Mouse (Mus musculus) thymus, postnatal 4 days (tissue): Measurements from ENCODE around the gene Pcdh9.

Experiments used
- DNase-seq: peaks from one replicate; pipeline ENCODE4 v3.0.0; 2021

Pcdh9 gene

DNA sequence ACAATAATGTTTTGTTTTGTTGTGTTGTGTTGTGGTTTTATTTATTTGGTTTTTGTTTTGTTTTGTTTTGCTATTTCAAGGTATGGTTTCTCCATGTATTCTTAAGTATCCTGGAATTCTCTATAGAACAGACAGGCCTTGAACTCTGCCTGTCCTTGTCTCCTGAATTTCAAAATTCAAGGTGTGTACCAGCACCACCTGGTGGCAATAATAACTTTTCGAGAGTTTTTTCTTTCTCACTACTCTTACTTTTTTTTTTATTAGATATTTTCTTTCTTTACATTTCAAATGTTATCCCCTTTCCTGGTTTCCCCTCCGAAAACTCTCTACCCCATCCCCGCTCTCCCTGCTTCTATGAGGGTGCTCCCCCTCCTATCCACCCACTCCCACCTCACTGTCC, 536.3 kb downstream of the Pcdh9 start:
- no peak for DNase-seq

DNA sequence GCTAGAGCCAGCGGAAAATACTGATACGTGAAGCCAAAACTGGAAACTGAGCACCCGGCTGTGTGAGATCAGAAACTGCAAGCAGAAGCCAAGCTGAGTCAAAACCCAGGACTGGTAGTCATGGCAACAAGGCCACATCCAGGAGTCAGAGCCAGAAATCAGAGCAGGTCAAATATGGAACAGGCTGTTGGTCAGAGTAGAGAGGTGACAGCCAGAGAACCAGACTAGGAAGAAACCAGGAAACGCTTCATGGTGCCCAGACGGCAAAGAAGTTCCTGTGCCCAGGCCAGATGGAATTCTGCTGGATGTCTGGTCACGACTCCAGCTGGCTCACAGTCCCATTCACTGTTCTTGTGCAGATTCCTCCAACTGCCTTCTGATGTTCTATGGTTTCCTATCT, 539.6 kb downstream of the Pcdh9 start:
- no peak for DNase-seq

DNA sequence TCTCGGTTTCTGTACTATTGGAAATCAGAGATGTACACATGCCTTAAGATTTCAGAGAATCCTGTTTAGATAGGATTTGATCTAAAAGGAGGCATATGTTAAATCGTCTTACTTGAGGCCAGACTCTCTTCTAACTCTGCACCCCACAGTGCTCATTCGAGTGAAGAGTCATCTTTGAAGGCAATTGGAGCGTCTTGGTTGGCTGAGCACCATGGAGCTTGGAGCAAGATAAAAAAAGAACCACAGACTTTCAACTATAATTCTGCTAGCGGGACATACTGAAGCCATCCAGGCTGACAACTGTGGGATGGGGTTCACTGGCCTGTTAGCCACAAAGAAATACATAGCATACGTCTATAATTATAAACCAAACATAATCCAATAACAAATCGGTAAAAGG, 541.3 kb downstream of the Pcdh9 start:
- DNase-seq, result no peak

DNA sequence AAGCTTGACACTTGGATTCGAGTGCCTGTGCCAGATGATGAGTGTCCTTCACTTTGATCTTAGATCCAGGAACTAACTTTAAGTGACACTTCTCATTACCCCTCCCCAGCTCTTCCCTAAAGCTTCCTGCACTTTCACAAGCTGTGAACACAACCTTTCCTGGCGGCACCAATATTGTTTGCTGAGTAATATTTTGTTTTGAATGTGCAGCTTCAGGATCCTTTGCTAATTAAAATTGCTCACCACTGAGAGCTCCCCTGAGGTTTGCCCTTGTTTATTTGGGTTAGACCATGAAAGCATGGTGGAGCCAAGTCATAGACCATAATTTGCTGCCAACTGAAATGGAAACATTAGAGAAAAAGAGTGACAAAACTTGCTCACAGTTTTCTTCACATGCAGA, 543.4 kb downstream of the Pcdh9 start:
- DNase-seq, result no peak

DNA sequence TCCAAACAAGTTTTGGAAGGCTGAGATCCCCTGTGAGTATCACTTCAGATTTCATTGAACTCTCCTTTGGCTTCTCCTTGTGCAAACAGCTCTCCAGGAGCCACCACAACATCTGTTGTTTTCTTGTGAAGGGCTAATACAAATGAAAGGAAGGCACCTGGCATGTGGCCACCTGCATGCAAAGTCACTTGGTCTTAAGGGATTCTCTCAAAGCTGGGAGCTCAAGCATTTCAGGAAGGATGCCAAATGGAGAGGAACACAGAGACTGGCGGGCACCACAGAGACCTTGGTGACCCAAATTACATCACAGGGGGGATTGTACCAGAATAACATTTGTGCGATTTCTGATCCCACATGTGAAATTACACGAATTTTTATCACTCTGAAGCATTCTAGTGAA, 547.7 kb downstream of the Pcdh9 start:
- DNase-seq, result no peak

DNA sequence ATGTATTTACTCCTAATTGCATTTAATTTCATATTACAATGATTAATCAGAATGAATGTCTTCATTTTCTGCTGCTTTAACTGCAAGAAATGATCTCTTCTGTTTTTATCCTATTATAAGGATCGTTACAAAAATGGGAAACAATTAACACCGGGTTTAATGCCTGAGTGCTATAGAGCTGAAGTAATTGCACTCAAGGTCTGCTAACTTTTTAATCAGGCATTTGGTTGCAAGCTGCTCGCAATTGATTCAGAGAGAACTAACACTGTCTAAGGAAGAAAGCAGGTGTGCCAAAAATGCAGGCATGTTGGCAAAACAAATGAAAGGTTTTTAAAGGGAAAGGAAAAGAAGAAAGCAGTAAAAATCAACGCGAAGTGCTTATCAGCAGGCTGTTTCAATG, 549.1 kb downstream of the Pcdh9 start:
- DNase-seq, result no peak

DNA sequence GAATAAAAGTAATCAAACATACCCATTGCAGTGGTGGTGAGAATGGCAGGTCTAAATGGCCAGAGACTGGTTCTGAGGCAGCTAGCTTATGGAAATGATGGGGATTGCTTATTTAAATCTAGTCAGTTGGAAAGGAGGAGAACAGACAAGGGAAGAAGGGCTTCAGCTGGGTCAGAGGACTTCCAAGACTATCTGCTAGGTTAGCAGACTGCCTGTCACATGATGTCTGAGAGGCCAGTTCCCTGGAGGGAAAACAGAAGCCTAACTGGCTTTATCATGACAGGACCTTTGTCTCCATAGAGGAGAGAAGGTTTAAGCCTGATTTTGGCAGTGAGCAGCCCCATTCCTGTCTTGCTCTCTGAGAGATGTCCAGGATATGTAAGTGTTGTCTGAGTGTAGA, 561.2 kb downstream of the Pcdh9 start:
- no peak for DNase-seq

DNA sequence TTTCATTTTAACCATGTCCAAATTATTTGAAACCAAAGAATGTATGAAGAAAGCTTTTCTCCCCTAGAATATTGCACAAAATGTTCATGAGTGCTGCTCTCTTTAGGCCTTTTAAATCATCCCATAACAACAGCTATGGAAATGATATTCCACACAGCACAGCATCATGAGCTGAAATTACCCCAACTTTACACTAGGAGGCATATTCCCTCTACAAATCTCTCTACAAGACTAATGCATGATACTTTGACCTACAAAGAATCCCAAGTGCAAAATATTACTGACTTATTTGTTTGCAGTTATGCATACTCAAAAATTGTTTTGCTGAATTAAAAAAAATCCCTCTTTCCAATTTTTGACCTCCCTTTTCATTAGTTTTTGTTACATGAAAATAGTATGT, 573.1 kb downstream of the Pcdh9 start:
- no peak for DNase-seq

DNA sequence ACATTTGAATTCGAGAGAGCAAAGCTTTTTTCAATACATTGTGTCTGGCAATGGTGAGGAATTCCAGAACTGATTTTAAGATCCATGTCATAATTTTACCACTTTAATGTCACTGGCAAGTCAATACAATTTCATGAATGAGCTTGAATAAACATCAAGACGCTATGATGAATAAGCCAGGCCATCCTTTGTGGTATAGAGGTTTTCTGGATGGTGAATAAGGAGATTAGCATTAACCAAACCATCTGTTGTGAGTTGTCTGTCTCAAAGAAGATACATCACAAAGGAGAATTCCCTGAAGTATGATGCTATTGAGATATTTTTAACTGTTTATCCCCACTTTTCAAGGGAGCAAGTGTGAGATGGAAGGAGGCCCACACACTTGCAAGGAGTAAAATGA, 602.1 kb downstream of the Pcdh9 start:
- DNase-seq, result no peak

DNA sequence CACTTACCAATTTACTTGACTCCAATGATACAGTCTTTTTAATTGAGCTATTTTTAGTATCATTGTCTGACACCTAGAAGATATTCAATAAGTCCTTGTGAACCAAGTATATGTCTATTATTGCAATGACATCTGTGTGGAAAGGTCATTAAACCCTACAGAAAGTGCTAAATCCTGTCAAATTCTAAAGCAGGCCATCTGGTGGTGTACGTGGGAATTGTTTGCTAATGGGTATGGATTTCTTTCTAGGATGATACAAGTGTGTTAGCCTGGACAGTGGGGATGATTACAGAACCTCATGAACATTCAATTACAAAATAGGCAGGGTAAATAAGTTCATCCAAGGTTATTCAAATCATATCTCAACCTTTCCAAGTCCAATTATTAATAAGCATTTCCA, 602.8 kb downstream of the Pcdh9 start:
- no peak for DNase-seq

DNA sequence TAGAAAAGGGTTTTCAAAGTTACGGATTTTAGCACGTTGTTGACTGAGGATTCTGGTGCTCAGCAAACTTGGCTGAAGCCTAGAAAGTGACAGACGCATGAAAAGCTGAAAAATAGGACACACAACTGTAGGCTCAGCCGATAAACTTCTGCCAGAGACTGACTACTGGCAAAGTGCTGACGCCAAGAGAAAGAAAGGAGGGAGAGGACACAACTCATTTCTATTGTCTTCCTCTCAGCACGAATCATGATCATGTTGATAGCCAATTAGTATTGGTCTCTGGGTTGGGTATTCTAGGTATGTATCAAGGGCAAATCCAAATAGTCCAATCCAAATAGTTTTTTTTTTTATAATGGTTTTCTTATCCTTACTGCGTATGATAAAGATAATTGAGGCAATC, 605.3 kb downstream of the Pcdh9 start:
- DNase-seq, result no peak

DNA sequence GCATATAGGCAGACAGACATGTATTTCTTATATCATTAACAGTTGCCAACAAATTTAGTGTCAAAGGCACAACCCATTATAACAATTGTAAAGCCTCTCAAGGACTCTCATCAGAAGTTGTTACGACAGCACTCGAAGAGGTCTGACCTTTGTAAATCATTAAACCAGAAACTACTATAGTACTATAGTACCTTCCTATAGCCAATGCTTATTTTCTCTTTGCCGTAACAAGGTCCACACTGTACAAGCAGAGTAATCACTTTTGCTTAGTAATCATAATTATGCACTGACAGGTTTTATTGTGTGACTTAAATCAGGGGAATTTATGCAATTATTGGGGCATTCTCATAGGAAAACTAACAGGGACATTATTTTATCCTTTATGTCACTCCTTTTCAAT, 606.5 kb downstream of the Pcdh9 start:
- DNase-seq, result no peak

DNA sequence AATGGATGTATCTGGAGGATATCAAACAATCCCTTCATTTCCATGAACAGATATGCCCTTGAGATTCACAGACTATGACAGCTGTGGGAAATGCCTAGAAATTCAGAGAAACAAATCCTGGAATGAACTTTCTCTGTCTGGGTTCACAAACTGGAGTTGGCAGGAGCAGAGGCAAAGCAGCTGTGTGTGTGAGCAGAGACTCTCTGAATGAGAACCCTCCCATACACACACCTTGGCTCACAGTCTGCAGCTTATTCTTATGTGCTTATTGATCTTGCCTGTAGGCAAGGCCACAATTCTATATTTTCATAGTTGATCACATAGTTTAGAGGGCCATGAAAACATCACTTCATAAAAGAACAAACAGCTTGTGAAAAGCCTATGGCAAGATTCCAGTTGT, 614.8 kb downstream of the Pcdh9 start:
- DNase-seq, result no peak

DNA sequence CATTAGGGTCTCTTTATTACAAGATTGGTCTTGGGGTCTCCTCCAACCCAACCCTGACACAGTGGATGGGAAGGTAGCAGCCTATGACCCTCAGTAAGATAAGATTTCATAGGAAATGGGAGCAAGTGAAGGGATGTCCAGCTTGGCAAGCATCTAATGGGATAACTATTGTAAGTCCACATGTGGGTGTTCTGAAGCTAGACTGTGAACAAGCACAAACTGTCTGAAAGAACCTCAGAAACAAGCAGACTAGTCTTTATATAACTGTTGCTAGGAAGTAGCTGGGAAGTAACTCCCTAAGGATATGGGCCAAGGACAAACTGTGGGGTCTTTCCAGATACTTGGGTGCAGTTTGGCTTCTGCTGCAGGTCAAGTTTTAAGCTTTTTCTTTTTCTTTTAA, 615.7 kb downstream of the Pcdh9 start:
- DNase-seq, result no peak

DNA sequence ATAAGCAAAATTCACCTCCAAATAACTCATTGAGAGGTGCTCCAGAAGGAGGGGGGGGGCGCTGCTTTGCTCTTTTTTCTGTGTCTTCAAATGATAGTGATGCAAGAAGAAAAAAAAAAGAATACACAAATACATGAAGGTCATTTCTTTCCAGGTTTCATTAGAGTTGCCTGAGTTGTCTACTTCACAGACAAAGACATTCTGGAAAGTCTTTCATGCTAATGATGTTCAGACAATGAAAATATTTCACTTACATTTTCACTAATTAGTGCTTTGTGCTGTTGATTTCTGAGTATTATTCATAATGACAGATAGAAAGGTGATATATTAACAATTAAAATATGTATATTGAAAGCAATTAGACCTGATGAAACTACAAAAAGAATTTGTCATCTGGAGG, 637.1 kb downstream of the Pcdh9 start:
- DNase-seq, result no peak

DNA sequence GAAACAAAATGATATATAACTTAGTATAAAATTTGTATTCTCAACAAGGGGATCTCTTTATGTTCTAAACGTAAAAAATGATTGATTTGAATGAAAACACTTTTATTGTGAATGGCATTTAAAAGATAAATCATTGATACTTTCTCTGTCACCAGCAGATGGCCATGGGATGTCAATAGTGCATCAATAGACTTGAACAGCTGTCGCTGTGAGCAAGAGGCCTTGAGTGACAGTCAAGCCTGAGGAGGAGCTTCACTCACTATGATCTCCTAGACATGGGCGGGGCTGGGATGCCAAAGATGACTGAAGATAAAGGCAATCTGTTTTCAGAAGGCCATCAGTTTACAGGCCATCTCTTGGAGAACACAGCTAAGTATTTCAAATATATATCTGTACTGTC, 650.2 kb downstream of the Pcdh9 start:
- no peak for DNase-seq

DNA sequence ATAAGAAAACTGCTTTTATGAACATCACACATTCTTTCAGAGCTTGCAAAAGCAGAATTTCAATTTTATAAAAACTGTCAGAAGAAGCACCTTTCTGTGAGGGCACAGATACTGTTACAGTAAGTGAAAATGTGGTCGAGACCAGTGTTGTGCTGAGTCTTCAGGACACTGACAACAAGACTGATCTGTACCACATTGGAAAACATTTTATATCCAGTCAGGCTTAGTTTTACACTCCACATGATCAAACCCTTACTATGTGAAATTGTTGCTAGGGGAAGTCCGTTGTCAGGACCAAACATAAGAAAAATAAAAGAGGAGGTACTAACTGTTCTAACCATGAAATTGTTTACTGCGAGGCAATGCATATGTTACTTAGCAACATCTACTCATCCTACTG, 656.1 kb downstream of the Pcdh9 start:
- no peak for DNase-seq

DNA sequence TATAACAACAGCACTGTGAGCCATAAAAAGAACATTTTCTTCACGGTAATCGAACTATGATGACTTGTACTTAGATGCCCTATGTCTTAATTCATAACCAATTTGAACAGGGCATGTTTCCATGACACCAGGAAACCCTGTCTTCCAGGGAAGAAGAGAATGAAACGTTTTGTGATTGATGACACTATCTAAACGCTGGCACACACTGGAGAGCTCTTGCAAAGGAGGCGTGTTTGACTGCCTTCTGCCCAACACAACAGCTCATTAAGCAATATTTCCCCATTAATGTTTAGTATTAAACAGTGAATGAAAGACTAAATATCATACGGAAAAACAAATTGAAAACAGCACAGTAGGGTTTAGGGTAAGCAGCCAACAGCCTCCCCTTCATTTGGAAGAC, 656.9 kb downstream of the Pcdh9 start:
- DNase-seq, result no peak

DNA sequence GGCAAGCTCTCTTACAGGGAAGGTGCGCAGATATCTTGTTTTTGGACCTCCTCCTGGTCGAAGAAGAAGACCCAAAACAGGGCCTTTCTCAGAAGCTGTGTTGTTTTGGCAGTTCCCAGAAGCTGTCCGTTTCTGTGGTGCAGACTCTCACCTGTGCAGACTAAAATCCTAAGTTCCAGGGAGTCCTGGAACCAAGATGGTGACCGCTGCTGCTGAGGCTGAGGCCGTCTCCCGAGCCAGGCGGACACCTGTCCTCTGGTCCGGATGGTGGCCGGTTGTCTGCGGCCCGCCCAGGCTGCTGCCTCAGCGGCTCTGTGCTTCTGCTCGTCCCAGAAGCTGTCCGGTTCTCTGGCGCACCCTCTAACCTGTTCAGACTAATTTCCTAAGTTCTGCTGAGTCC, 675.6 kb downstream of the Pcdh9 start:
- DNase-seq, result peak; percentile 57

DNA sequence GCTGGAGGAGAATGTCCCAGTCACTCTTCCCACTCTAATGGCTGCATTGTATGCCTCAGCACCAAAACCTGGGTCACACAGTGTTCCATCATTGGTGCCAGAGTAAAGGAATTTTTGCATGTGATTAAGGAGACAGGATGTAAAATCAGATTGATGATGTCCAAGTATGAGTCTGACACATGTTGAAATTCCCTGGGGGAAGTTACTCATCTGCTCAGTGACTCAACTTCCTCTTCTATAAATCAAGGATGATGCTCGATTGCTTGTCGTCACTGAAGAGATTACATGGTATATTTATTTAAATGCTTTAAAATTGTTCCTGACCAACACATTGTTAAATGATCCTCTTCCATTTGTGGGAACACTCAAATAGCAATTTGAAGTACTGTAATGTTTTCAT, 690.7 kb downstream of the Pcdh9 start:
- DNase-seq, result no peak

DNA sequence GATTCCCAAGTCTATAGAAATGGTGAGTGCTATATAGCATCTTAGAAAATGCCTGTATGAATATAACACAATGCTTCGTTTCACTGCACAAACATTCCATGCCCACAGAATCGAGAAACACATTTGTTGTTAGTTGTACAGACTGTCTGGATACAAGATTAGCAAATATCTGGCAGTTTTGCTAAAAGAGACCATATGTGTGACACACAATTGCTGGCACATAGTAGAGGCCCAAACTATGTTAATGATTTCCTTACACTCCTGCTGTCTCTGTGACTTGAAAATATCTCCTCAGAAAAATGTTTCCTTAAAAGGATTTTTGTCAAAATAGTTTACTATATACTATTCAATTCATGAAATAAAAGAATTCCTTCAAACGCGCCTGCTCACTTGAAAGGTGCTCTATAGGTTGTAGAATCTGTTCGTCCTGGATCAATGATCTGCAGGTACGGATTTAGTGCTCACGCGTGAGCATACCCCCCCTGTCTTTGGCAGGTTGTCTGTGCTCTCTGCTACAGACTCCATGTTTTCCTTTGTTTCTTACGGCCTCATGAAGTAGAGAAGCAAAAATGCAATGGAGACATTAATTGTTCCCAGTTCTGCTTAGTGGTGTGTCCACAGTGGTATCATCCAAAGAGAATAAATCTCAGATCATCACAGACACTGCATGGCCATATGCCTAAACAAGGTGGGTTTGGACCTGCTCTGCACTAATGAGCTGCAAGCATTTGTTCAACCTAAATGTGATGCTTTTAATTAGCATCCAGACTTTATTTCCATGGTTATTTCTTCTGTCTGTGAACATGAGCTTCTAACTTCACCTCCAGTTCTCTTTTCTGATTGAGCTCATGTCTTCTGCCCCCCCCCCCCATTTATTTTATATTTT, 707.6 kb downstream of the Pcdh9 start:
- no peak for DNase-seq

DNA sequence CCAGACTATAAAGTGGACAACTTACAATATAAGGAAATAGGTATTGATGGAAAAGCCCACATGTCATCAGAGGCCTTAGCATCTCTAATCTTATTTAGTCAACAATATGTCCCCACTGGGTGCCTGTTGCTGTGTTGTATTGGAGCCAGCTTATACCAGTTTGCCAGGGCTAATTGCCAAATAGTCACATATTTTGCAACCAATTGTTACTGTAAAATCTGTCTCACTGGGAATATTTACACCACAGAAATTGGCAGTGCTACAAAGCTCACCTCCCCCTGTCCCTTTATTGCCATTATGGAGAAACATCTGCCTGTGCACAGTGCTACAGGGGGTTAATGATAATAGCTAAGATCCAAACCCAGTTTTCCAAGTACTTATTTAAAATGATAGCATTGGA, 721.3 kb downstream of the Pcdh9 start:
- DNase-seq, result no peak

DNA sequence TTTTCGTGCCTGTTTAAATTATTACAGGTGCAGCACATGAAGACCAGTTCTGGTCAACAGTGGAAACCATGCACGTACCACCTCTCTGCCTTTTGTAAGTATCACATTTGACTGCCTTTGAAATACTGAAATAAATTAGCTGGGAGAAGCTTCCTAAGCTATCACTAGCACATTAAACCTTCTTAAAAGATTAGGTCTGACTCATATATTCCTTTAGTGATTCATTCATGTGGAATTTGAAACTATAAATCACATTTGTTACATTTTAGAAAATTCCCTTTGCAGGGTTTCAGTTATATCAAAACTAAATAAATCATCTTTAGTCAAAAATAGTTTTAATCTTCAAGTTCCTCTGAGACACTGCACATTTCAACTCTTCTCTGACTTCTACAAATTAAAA, 722.1 kb downstream of the Pcdh9 start:
- DNase-seq, result no peak

DNA sequence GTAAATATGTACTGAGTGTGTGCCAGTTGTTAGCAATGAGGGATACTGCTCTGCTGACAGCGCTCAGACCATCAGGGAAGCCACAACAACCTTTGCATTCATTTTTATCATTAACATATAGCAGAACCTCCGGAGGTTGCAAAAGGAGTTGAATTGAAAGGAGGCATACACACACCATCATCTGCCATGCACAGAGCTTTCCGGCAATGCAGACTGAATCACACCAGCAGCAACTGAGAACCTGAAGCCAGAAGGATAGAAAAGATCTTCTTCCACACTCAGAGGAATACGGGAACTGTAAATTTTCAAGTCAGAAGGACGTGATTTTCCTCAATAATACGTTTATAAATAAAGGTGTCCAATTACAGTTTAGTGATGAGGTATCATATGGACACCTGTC, 747.1 kb downstream of the Pcdh9 start:
- DNase-seq, result no peak

DNA sequence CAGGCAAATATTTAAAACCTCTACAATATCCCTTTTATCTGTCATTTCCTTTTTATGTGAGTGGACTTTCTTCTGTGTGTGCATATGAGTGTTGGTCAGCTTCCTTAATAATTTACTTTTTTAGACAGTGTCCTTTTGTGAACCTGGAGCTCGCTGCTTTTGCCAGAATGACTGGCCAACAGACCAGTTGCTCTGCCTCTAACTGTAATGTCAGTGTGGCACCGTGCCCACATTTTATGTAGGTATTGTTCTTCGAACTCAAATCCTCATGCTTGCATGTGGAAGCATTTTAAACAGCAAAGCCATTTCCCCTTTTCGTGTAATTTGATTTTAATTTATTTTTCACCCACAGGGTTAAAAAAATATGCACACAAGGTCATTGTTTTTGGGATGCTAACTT, 748.4 kb downstream of the Pcdh9 start:
- no peak for DNase-seq
